Mouse (Mus musculus): ENCODE data around the gene Klhdc7a.

Klhdc7a gene

GRCm38 (mm10) chr4:139960086-139960713, 7.6 kb downstream of the Klhdc7a start:
- DNase-seq = peak in 1 of 2 experiments; percentile 30

- DNase-seq = no peak
Measured at GRCm38 (mm10) chr4:139959188-139959587, 8.6 kb downstream of the Klhdc7a start.

- DNase-seq = peak in 1 of 2 experiments; percentile 25
Measured at GRCm38 (mm10) chr4:139950876-139951485, 16.8 kb downstream of the Klhdc7a start.

- DNase-seq = peak; percentile 48 to 70
Measured at GRCm38 (mm10) chr4:139950431-139950848, 17.4 kb downstream of the Klhdc7a start.

DNA sequence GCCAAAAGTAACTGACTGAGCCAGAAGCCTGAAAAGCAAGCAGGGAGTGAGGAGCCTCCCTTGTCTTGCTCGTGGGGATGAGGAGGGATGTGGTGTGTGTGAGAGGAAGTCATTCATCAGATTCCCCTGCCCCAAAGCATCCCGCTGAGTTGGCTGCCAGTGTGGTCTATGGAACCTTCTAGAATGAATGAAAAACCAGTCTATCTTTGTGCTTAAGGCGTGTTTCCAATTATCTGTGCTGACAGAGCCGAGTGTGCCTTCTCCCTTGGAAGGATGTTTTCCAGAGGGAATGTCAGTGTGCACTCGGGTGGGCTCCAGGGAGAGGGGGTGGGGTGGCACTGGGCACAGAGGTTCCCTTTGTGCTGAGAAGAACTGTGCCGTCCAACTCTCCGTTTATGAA, 19.2 kb downstream of the Klhdc7a start:
- DNase-seq = peak in 1 of 2 experiments; percentile 14

GRCm38 (mm10) chr4:139947341-139947740, 20.5 kb downstream of the Klhdc7a start:
- peak in 1 of 2 experiments; percentile 32 for DNase-seq

DNA sequence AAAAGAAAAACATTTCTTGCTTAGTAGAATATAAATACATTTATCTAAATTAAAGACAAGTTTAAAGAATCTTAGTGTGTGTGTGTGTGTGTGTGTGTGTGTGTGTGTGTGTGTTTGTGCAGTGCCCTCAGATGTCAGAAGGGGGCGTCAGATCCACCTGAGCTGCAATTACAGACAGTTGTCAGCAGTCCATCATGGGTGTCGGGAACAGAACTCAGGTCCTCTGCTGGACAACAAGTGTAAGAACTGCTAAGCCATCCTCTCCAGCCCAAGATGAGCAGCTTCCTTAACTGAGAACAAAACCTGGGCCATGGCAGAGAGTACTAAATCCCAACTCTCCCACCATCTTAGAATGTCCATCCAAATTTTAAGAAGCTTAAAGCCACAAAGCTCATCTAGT, 26.0 kb downstream of the Klhdc7a start:
- DNase-seq = no peak

DNA sequence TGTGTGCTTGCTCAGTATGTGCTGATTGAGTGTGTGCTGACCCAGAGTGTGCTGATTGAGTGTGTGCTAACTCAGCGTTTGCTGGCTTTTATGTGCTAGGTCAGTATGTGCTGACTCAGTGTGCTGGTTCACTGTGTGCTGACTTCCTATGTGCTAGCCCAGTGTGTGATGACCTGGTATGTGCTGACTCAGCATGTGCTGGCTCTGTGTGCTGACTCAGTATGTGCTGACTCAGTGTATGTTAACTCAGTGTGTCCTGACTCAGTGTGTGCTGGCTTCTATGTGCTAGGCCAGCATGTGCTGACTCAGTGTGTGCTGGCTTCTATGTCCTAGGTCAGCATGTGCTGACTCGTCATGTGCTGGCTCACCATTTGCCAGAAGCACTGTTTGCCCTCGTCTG, 32.3 kb downstream of the Klhdc7a start:
- DNase-seq = no peak

DNA sequence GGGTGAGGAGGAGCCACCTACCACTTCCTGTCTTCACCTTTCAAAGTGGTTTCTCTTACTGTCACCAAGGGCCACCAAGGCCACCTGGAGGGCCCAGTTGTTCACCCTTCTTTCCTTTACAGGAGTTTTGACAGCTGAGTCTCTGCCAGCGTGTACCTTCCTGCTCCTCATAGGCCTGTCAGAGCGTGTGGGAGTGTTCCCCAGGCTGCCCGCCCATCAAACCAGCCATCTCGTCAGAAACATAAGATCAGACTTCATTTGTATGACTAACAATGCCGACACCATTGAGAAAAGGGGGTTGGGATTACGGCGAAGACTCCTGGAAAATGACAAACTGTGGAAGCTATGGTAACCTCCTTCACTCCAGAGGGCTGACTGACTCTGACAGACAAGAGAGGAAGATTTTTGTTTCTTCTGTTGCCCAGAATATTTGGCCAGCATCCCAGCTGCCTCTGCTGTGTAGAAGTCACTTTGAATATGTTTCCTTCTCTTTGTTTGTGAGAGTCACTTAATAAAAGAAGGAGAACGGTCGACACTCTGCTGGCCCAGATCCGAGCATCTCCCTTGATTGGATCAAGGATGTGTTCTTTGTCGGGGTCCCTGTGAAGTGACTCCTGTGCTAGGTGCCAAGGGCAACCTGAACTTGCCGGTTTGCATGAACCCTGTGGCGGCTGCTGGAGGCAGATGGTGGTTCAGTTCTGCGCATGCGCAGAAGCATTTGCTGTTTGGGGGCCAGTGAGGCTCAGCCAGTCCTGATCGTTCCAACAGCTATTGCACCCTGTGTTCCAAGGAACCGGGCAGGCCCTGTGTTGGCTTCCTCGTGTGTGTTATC, 34.6 kb downstream of the Klhdc7a start:
- no peak for DNase-seq

GRCm38 (mm10) chr4:139931790-139932510, 35.9 kb downstream of the Klhdc7a start:
- DNase-seq = no peak

DNA sequence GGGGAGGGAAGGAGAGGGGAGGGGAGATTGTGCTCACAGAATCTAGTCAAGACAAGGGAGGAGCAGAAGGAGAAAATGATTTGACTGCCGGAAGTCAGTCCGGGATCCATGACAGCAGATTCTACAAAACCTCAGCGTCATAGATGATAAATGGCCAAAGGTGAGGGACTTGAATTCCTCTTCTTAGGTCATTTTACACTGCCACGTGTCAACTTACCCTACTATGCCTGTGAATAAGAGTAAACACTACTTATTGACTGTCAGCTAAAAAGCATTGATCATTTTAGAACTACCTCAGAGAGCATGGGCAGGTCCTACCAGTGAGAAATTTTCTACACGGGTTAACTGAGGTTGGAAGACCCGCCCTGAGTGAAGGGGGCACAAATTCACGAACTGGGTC, 36.9 kb downstream of the Klhdc7a start:
- no peak for DNase-seq

DNA sequence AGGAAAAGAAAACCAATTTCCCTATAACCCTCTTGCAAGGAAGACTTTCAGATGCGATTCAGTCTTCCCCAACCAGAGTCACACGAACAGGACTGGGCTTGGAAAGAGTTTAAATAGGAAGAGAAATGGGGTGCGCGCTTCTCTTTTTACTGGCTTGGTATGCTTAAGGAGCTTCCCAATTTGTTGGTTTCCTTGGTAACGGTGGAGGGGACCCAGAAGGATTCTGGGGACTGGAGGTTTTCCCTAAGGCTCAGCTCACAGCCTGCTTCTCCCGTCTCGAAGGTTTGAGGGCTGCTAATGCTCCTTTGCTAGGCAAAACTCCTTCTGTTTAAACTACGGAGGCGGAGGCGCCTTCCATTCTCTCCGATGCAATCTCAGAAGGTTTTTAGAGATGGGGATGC, 41.7 kb downstream of the Klhdc7a start:
- no peak for DNase-seq

DNA sequence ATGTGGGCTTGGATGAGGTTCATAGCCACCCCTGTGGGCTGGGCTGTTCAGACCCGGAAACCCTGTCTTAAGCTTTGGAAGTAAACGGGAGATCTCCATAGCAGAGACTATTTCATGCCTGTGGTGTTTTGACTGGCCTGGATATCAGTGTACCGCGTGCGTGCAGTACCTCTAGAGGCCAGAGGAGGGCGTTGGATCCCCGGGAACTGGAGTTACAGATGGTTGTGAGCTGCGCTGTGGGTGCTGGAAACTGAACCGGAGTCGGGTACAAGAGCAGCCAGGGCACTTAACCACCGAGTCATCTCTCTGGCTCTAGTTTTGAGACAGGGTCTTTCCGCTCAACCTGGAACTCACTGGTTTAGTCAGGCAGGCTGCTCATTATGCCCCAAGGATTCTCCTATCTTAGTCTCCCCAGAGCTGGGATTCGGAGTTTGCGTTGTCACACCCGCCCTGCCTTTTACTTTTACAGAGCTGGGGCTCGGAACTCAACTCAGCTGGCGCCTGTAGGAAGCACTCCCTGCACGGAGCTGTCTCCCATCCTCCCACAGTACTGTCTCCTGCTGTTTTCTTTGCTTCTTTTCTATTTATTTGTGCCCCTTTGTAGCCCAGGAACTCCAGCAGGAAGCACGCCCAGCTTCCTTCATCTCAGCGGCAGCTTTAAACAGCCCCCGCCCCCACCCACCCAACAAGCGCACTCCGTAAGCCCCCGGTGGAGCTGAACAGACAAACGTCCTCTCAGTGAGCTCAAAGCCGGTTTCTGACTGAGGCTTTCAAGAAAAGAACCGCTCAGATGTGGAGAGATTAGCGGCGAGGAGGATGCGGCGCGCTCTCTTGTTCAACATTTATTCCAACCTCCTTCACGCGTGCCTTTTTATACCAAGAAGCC, 42.3 kb downstream of the Klhdc7a start:
- DNase-seq = no peak

DNA sequence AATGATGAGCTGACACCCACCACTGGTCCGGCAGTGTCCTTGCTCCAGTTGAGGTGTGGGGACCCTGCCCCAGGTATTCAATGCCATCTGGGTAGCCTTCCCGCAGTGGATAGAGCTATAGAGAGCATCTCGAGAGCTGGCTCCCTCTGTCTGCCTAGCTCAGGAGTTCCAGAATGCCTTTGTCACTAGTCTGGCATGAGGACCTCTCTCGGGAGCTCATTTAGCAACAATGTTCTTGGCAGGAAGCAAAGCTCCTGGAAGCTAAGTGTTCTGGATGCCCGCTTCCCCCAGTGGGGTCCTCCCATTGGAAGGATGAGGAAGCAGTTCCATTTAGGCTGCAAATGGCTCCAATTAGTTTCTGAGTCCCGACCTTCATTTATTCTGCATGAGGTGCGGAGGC, 51.1 kb downstream of the Klhdc7a start:
- DNase-seq = no peak
